Mouse (Mus musculus) C2C12 (cell line): ENCODE results near the gene Osbpl6.

Experiments used
- CTCF ChIP-seq: IDR thresholded peaks from one replicate; pipeline ENCODE4 v1.5.1; 2011; ENCODE audit not compliant: control insufficient read depth, insufficient read depth, insufficient read length
- MAX ChIP-seq: IDR thresholded peaks from one replicate; pipeline ENCODE4 v1.6.1; 2011; ENCODE audit warnings: mild to moderate bottlenecking, control low read depth
- MYOD1 ChIP-seq: IDR thresholded peaks from one replicate; pipeline ENCODE4 v1.6.1; 2011; ENCODE audit warnings: low read depth; ENCODE audit not compliant: control insufficient read depth, insufficient read length

DNA sequence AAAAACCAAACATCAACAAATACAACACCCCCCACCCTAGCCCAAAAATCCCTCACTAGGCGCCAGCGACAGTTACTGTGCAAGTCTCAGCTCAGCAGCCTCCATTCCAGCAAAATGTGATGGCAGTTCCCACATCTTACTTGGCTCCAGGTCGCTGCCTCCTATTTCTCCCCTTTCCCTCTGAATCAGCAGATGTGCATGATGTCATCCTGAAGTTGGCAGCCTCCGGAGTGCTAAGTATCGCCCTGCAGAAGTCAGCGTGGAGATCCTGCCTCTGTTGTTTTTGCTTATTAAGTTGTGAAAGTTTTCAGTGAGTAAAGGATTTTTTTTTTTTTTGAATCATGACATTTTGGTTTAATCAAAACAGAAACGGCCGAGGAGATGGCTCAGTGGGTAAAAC lies 61.9 kb downstream of the Osbpl6 start:
- TF ChIP-seq CTCF: no peak
- TF ChIP-seq MAX: no peak
- TF ChIP-seq MYOD1: no peak
